14 mouse cellular contexts compared by ENCODE assay signal in the genomic region with DNA sequence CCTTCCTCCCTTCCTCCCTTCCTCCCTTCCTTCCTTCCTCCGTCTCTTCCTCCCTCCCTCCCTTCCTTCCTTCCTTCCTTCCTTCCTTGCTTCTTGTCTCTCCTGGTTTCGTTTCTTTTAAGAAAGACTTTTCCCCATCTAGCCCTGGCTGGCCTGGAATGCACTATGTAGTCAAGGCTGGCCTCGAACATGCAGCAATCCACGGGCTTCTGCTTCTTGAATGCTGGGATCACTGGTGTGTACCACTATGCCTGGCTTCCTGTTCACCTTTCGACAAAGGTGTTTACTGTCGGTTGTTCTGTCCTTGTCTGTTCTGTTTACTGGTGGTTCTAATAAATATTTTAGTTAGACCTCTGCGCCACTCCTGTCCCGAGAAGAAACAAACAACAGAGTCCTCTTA.
"Had no signal": no experiment of that assay in that cellular context is flagged by ENCODE, and none has a peak within 500 bp of the region (broad histone marks: within the 10 kb centered on the region; RNA-seq: fewer than 3 reads in every experiment).

No protein-coding gene starts in this region.

- H3K4me3 ChIP-seq: kidney, embryonic 15.5 days; liver, embryonic 15.5 days; midbrain, embryonic 10.5 days; neural tube, embryonic 12.5 days had no signal

- H3K36me3 ChIP-seq: kidney, embryonic 15.5 days; liver, embryonic 15.5 days; midbrain, embryonic 10.5 days; neural tube, embryonic 12.5 days had no signal

- H3K9me3 ChIP-seq: kidney, embryonic 15.5 days; liver, embryonic 15.5 days; midbrain, embryonic 10.5 days; neural tube, embryonic 12.5 days had no signal

- H3K27ac ChIP-seq: liver, embryonic 15.5 days; midbrain, embryonic 10.5 days; neural tube, embryonic 12.5 days had no signal

- H3K9ac ChIP-seq: kidney, embryonic 15.5 days; liver, embryonic 15.5 days; neural tube, embryonic 12.5 days had no signal

- ATAC-seq: lung, postnatal 0 days had no signal

- H3K4me2 ChIP-seq: kidney, embryonic 15.5 days; liver, embryonic 15.5 days; neural tube, embryonic 12.5 days had no signal

- H3K27me3 ChIP-seq: kidney, embryonic 15.5 days; liver, embryonic 15.5 days; neural tube, embryonic 12.5 days had no signal

- DNase-seq: kidney, postnatal 14 days; lung, adult 2 months; lung, postnatal 4 days; midbrain, embryonic 14.5 days; retina, postnatal 1 day; right cerebral cortex, postnatal 4 days; spleen, adult 18-20 months; thymus, adult 18-20 months; thymus, postnatal 14 days had no signal
